Mouse (Mus musculus) kidney, postnatal 0 days (tissue): Measurements from ENCODE around the gene Lrrc4. TPM values are rescaled to one million over a fixed set of nuclear protein-coding genes. Genes with fewer than 3 reads are reported as not detected.

Source experiments
- ATAC-seq: fragments of 200-750 bp; cut with Nextera tagmentation; replicated peaks from 2 replicates; pipeline ENCODE4 v1.8.0; 2017; ENCODE audit warnings: low read depth, moderate number of reproducible peaks, moderate TSS enrichment, moderate library complexity; ENCODE audit not compliant: low FRiP score
- DNase-seq: peaks from one replicate; pipeline ENCODE4 v3.0.0-alpha.2; 2016; ENCODE audit warnings: low spot score
- H3K27ac ChIP-seq: fragments of 300-500 bp; sonication (generic); 2 replicates; pipeline ENCODE4 v1.5.1; 2014; ENCODE audit warnings: mild to moderate bottlenecking
- H3K27me3 ChIP-seq: fragments of 300-500 bp; sonication (generic); 2 replicates; pipeline ENCODE4 v1.6.1; 2014; ENCODE audit warnings: low read length, mixed read lengths; ENCODE audit not compliant: insufficient read depth
- H3K36me3 ChIP-seq: fragments of 300-500 bp; sonication (generic); 2 replicates; pipeline ENCODE4 v1.6.1; 2014; ENCODE audit warnings: low read length, mixed read lengths; ENCODE audit not compliant: insufficient read depth
- H3K4me1 ChIP-seq: fragments of 300-500 bp; sonication (generic); replicated peaks from 2 replicates; pipeline ENCODE4 v1.6.1; 2014; ENCODE audit warnings: antibody characterized with exemption, low read length, mixed read lengths; ENCODE audit not compliant: insufficient read depth
- H3K4me2 ChIP-seq: fragments of 300-500 bp; sonication (generic); 2 replicates; pipeline ENCODE4 v1.6.1; 2014; ENCODE audit warnings: mild to moderate bottlenecking, low read length, moderate library complexity, mixed read lengths
- H3K4me3 ChIP-seq: fragments of 300-500 bp; sonication (generic); replicated peaks from 2 replicates; pipeline ENCODE4 v1.5.1; 2014; ENCODE audit warnings: low read depth, low read length
- H3K9ac ChIP-seq: fragments of 300-500 bp; sonication (generic); 2 replicates; pipeline ENCODE4 v1.6.1; 2014; ENCODE audit warnings: low read depth, low read length
- H3K9me3 ChIP-seq: fragments of 300-500 bp; sonication (generic); replicated peaks from 2 replicates; pipeline ENCODE4 v1.6.1; 2016; ENCODE audit warnings: low read length, inconsistent platforms, mixed read lengths
- CTCF ChIP-seq: IDR thresholded peaks from 2 replicates; pipeline ENCODE4 v1.5.1; 2016; ENCODE audit warnings: antibody characterized with exemption, low read depth, mild to moderate bottlenecking, moderate library complexity
- WGBS: fragments of 180-500 bp; shearing (Covaris S2); extraction: QIAGEN DNeasy Blood & Tissue Kit; methylation state at CpG from one replicate; pipeline ENCODE4 v1.1.7; 2014; 5-methylcytosine and 5-hydroxymethylcytosine counted together
- polyA plus RNA-seq: library from polyadenylated mRNA; unstranded; fragments of >200 nt; fragmentation: Nextera tagmentation; extraction: Ambion mirVana; gene quantifications from 2 replicates; pipeline ENCODE4 v1.2.1, GENCODE M21; 2015

Lrrc4 gene
- polyA plus RNA-seq, 1 experiment from 2014 or later = 0.66 TPM

DNA sequence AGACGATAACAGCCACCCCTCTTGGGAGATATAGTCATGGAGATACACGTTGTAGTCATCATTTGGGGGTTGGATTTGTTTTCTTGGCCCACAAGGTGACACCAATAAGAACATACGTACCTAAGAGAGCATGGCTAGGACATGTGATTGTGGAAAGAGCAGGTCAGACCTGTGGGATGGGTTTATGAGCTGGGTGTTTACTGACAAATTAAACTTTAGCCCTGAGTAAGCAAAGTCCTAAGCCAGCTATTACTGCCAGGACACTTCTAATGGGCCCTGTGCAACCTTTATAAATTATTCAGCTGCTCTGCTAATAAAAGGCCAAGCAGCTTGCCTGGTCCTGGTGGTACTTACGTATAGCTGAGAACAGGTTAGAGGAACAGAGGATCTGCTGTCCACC, 73.3 kb downstream of the Lrrc4 start:
- Histone ChIP-seq H3K9me3 (no peaks in the 10 kb centered on the region), H3K27ac (no peak overlapping the region), H3K4me3 (no peak overlapping the region), H3K9ac (no peak overlapping the region), H3K4me2 (no peak overlapping the region), H3K36me3 (no peaks in the 10 kb centered on the region), H3K27me3 (no peaks in the 10 kb centered on the region), H3K4me1 (no peaks in the 10 kb centered on the region)
- no peak for TF ChIP-seq CTCF
- DNase-seq (no peak), ATAC-seq (no peak)
- 63% methylated on average over 4 of the region's 4 CpGs for WGBS

- no peak overlapping the region for H3K4me2 ChIP-seq
- no peak overlapping the region for H3K9ac ChIP-seq
- 79% methylated on average over 10 of the region's 10 CpGs for WGBS
- no peak for ATAC-seq
- no peak overlapping the region for H3K27ac ChIP-seq
- no peaks in the 10 kb centered on the region for H3K36me3 ChIP-seq
- no peaks in the 10 kb centered on the region for H3K27me3 ChIP-seq
- DNase-seq = no peak
- no peaks in the 10 kb centered on the region for H3K9me3 ChIP-seq
- TF ChIP-seq CTCF = no peak
- no peaks in the 10 kb centered on the region for H3K4me1 ChIP-seq
- H3K4me3 ChIP-seq = no peak overlapping the region
These were observed 75.1 kb downstream of the Lrrc4 start for GRCm38 (mm10) chr6:28756306-28757018.

DNA sequence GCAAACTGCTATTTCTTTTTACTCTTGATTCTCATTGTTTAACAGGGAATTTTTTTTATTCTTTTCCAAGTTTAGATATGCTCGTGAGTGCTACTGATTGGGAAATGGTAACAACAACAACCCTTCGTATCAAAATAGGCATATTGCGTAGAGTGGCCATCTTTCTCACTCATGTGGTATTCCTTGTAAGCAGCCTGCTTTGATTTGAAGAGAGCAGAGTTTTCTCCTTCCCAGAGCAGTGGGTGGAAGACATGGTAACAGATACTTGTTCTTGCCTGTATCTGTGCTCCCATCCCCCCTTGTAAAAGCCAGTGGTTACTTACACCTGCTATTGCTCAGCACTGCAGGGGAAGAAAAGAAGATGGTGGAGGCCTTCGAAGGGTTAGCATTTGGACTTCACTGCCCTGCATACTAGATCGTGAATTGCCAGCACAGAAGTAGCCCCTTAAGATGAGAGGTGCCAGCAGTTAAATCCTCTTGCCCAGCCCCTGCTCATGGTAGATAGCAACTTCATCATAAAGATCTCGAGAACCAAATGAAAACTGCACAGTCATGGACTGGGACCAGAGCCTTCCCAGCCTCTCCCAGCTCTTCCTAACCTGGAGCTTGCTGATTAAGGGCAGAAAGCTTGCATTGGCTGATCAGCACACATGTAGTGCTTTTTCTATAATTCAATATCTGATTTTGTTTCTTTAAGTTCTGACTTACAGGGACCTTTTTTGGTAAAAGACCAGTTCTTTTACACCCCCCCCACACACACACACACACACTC, 77.2 kb downstream of the Lrrc4 start:
- no peak for TF ChIP-seq CTCF
- Histone ChIP-seq H3K36me3 (no peaks in the 10 kb centered on the region), H3K27me3 (no peaks in the 10 kb centered on the region), H3K4me2 (no peak overlapping the region), H3K9me3 (no peaks in the 10 kb centered on the region), H3K9ac (no peak overlapping the region), H3K4me1 (peaks cover 5% of the 10 kb centered on the region; the same call in 1 of the 2 replicates), H3K27ac (no peak overlapping the region), H3K4me3 (no peak overlapping the region)
- ATAC-seq = no peak
- DNase-seq = no peak
- WGBS = 91% methylated on average over 6 of the region's 6 CpGs

GRCm38 (mm10) chr6:28753681-28754080, 77.9 kb downstream of the Lrrc4 start:
- no peaks in the 10 kb centered on the region for H3K36me3 ChIP-seq
- no peak for DNase-seq
- ATAC-seq = no peak
- no peaks in the 10 kb centered on the region for H3K27me3 ChIP-seq
- WGBS = 89% methylated on average over 5 of the region's 5 CpGs
- no peak overlapping the region for H3K4me3 ChIP-seq
- no peaks in the 10 kb centered on the region for H3K9me3 ChIP-seq
- H3K9ac ChIP-seq = no peak overlapping the region
- TF ChIP-seq CTCF = no peak
- H3K4me1 ChIP-seq = peaks cover 5% of the 10 kb centered on the region
- no peak overlapping the region for H3K4me2 ChIP-seq
- no peak overlapping the region for H3K27ac ChIP-seq

GRCm38 (mm10) chr6:28753217-28753616, 78.3 kb downstream of the Lrrc4 start:
- Histone ChIP-seq H3K4me2 (no peak overlapping the region), H3K9ac (no peak overlapping the region), H3K4me3 (no peak overlapping the region), H3K9me3 (no peaks in the 10 kb centered on the region), H3K27ac (no peak overlapping the region), H3K4me1 (peaks cover 9% of the 10 kb centered on the region), H3K27me3 (no peaks in the 10 kb centered on the region), H3K36me3 (no peaks in the 10 kb centered on the region)
- 99% methylated on average over 5 of the region's 5 CpGs for WGBS
- TF ChIP-seq CTCF = no peak
- ATAC-seq (no peak), DNase-seq (no peak)

GRCm38 (mm10) chr6:28751186-28751585, 80.4 kb downstream of the Lrrc4 start:
- Histone ChIP-seq H3K36me3 (no peaks in the 10 kb centered on the region), H3K27me3 (no peaks in the 10 kb centered on the region), H3K4me2 (no peak overlapping the region), H3K4me1 (peaks cover 15% of the 10 kb centered on the region), H3K9ac (no peak overlapping the region), H3K27ac (no peak overlapping the region), H3K9me3 (no peaks in the 10 kb centered on the region), H3K4me3 (no peak overlapping the region)
- WGBS = 56% methylated on average over 3 of the region's 3 CpGs
- no peak for TF ChIP-seq CTCF
- no peak for ATAC-seq
- DNase-seq = no peak
